8 mouse cellular contexts compared by ENCODE assay signal in genomic region chr17:49400130-49400529, GRCm38 (mm10). TPM values are rescaled to one million over a fixed set of nuclear protein-coding genes. Genes with fewer than 3 reads are reported as not detected.
DNase-seq lines count a peak whose midpoint lies in the region; ATAC-seq lines count a peak whose summit lies in the region.

No protein-coding gene starts in this region.

- no peaks in the 10 kb centered on the region for H3K9me3 ChIP-seq in kidney, embryonic 14.5 days (ENCODE audit: control insufficient read depth, low read length)
- no peaks in the 10 kb centered on the region for H3K9me3 ChIP-seq in limb, embryonic 11.5 days (ENCODE audit: control insufficient read depth, low read length)

- H3K4me1 ChIP-seq in kidney, embryonic 14.5 days (ENCODE audit: control insufficient read depth, insufficient read depth, low read length), result no peaks in the 10 kb centered on the region
- no peaks in the 10 kb centered on the region for H3K4me1 ChIP-seq in limb, embryonic 11.5 days (ENCODE audit: control insufficient read depth, insufficient read depth, low read length)

- no peak overlapping the region for H3K4me3 ChIP-seq in kidney, embryonic 14.5 days (ENCODE audit: low read length)
- H3K4me3 ChIP-seq in limb, embryonic 11.5 days (ENCODE audit: low read depth, low read length), result no peak overlapping the region

- H3K9ac ChIP-seq in kidney, embryonic 14.5 days (ENCODE audit: low read depth, low read length), result no peak overlapping the region
- H3K9ac ChIP-seq in limb, embryonic 11.5 days (ENCODE audit: low read length), result no peak overlapping the region

- H3K27me3 ChIP-seq in kidney, embryonic 14.5 days (ENCODE audit: control insufficient read depth, insufficient read depth, low read length), result no peaks in the 10 kb centered on the region
- no peaks in the 10 kb centered on the region for H3K27me3 ChIP-seq in limb, embryonic 11.5 days (ENCODE audit: control insufficient read depth, insufficient read depth, low read length)

- peak; percentile 72 to 73 for DNase-seq in B cell, adult 2 months
- peak; percentile 88 for DNase-seq in adrenal gland, postnatal 10 days
- DNase-seq in embryo, embryonic 11.5 days (ENCODE audit: low read depth, low spot score), result peak; percentile 59
- DNase-seq in limb, embryonic 11.5 days (ENCODE audit: low spot score), result peak; percentile 88
- DNase-seq in spleen, postnatal 36 days (ENCODE audit: low spot score in 2 of 2), result peak; percentile 19 to 39

- H3K36me3 ChIP-seq in kidney, embryonic 14.5 days (ENCODE audit: control insufficient read depth, insufficient read depth, low read length), result no peaks in the 10 kb centered on the region
- H3K36me3 ChIP-seq in limb, embryonic 11.5 days (ENCODE audit: control insufficient read depth, insufficient read depth, low read length), result no peaks in the 10 kb centered on the region

- no peak overlapping the region for H3K4me2 ChIP-seq in kidney, embryonic 14.5 days (replicated peaks; ENCODE audit: low read depth, low read length)
- H3K4me2 ChIP-seq in limb, embryonic 11.5 days (ENCODE audit: low read depth, severe bottlenecking), result no peak overlapping the region

- peak; percentile 61 for ATAC-seq in granulocyte monocyte progenitor cell, adult 5-6 weeks (replicated peaks; ENCODE audit: poor library complexity, severe bottlenecking)
- ATAC-seq in kidney, embryonic 14.5 days (ENCODE audit: low FRiP score, low TSS enrichment), result 0 out of 2 replicates have a peak, but pooled peaks have one; percentile 57
- peak; percentile 54; the same call in 1 of the 2 replicates for ATAC-seq in limb, embryonic 11.5 days (ENCODE audit: insufficient number of reproducible peaks, low FRiP score, low TSS enrichment, low read depth)
- ATAC-seq in monocyte, adult 5-6 weeks (replicated peaks; ENCODE audit: insufficient number of reproducible peaks, low FRiP score, low TSS enrichment, poor library complexity, severe bottlenecking), result 0 out of 2 replicates have a peak, but pooled peaks have one; percentile 50

- 6% methylated on average over 2 of the region's 2 CpGs for WGBS in kidney, embryonic 14.5 days
- WGBS in limb, embryonic 11.5 days, result 5% methylated on average over 2 of the region's 2 CpGs

- H3K27ac ChIP-seq in kidney, embryonic 14.5 days (ENCODE audit: low read depth, low read length), result no peak overlapping the region
- H3K27ac ChIP-seq in limb, embryonic 11.5 days (replicated peaks; ENCODE audit: low read depth, low read length), result no peak overlapping the region

RNA-seq across cellular contexts. Expression of gene Mocs1, which starts 28.0 kb away (rescaled TPM):
- 10 to 100 TPM; 44.6 to 51.3 TPM for total RNA-seq in adrenal gland, postnatal 10 days (2021)
- 41.5 and 45.1 TPM in 2 replicates for total RNA-seq in granulocyte monocyte progenitor cell, adult 5-6 weeks (2014; fragmentation: Nextera tagmentation)
- 14.2 and 15.7 TPM in 2 replicates for total RNA-seq in granulocyte monocyte progenitor cell, adult 5-6 weeks (2017)
- polyA plus RNA-seq in kidney, embryonic 14.5 days (2014; fragmentation: Nextera tagmentation; extraction: Ambion mirVana), result 8.9 and 9.3 TPM in 2 replicates
- 7.1 and 8.2 TPM in 2 replicates for polyA plus RNA-seq in limb, embryonic 11.5 days (2014; fragmentation: Nextera tagmentation; extraction: Ambion mirVana)
- 15.6 to 19.8 TPM (median 19.3 TPM) in 3 replicates for total RNA-seq in monocyte, adult 5-6 weeks (2017)

Comparison
In these comparisons a context has a peak if more than half of its experiments do, and no peak if none do; other contexts are left out.
1. DNase-seq: peak in every context shown above with its lines; median percentile 88 in adrenal gland, postnatal 10 days; 88 in limb, embryonic 11.5 days; 72 in B cell, adult 2 months; 59 in embryo, embryonic 11.5 days; 29 in spleen, postnatal 36 days.